Mouse (Mus musculus) MEL (cell line): ENCODE data around the gene Rplp0. TPM values are rescaled to one million over a fixed set of nuclear protein-coding genes. Genes with fewer than 3 reads are reported as not detected.

Experiments
- DNase-seq: peaks from one replicate; pipeline ENCODE4 v3.0.0; 2011; ENCODE audit warnings: low read depth, low spot score
- H3K27ac ChIP-seq: 2 replicates; pipeline ENCODE4 v1.5.1; 2012; ENCODE audit warnings: low read depth, mild to moderate bottlenecking, control low read depth, low read length, moderate library complexity; ENCODE audit not compliant: control insufficient read depth
- H3K27me3 ChIP-seq, 2 experiments: fragments of 150-350 bp in 1 of 2; sonication (generic) in 1 of 2; 2 replicates each; pipeline ENCODE4 v1.6.1; 2012; ENCODE audit warnings: low read length in 2 of 2, mild to moderate bottlenecking in 2 of 2, improper control_type of control experiment in 1 of 2, moderate library complexity in 1 of 2; ENCODE audit not compliant: insufficient read depth in 2 of 2, control insufficient read depth in 1 of 2
- H3K36me3 ChIP-seq, 2 experiments: 2 replicates each; pipeline ENCODE4 v1.6.1; 2012 to 2014; ENCODE audit warnings: low read length in 2 of 2, improper control_type of control experiment in 1 of 2, inconsistent platforms in 1 of 2, mild to moderate bottlenecking in 1 of 2; ENCODE audit not compliant: insufficient read depth in 2 of 2, control insufficient read depth in 1 of 2
- H3K4me1 ChIP-seq, 2 experiments: fragments of 150-350 bp in 1 of 2; sonication (generic) in 1 of 2; 2 replicates each; pipeline ENCODE4 v1.6.1; 2012; ENCODE audit warnings: low read length in 2 of 2, improper control_type of control experiment in 1 of 2, mild to moderate bottlenecking in 1 of 2; ENCODE audit not compliant: insufficient read depth in 2 of 2, control insufficient read depth in 1 of 2
- H3K4me3 ChIP-seq, 2 experiments: fragments of 150-350 bp in 1 of 2; sonication (generic) in 1 of 2; 2 replicates each; pipeline ENCODE4 v1.5.1; 2012; ENCODE audit warnings: low read depth in 2 of 2, low read length in 2 of 2, mild to moderate bottlenecking in 2 of 2, moderate library complexity in 2 of 2, control low read depth in 1 of 2, improper control_type of control experiment in 1 of 2; ENCODE audit not compliant: control insufficient read depth in 1 of 2, insufficient read depth in 1 of 2
- H3K79me2 ChIP-seq: 2 replicates; pipeline ENCODE4 v1.6.1; 2012; ENCODE audit warnings: mild to moderate bottlenecking, low read length, moderate library complexity; ENCODE audit not compliant: control insufficient read depth, poor library complexity, insufficient read depth
- H3K9ac ChIP-seq: 2 replicates; pipeline ENCODE4 v1.6.1; 2012; ENCODE audit warnings: low read depth, mild to moderate bottlenecking, control low read depth, low read length, moderate library complexity; ENCODE audit not compliant: control insufficient read depth, poor library complexity, severe bottlenecking
- H3K9me3 ChIP-seq: fragments of 150-350 bp; sonication (generic); replicated peaks from 2 replicates; pipeline ENCODE4 v1.6.1; 2012; ENCODE audit warnings: mild to moderate bottlenecking, low read length, improper control_type of control experiment, moderate library complexity; ENCODE audit not compliant: insufficient read depth
- BHLHE40 ChIP-seq: IDR thresholded peaks from 2 replicates; pipeline ENCODE4 v1.6.1; 2012; ENCODE audit warnings: low read depth, mild to moderate bottlenecking, inconsistent platforms, low read length, improper control_type of control experiment, borderline replicate concordance
- CHD1 ChIP-seq: IDR thresholded peaks from 2 replicates; pipeline ENCODE4 v1.6.1; 2012; ENCODE audit warnings: low read depth, mild to moderate bottlenecking, inconsistent platforms, low read length, improper control_type of control experiment
- CTCF ChIP-seq, 3 experiments: IDR thresholded peaks in 2 of 3; conservative IDR thresholded peaks in 1 of 3; 2 replicates each; pipeline ENCODE4 v1.5.1; 2011 to 2012; ENCODE audit warnings: low read length in 3 of 3, low read depth in 2 of 3, mild to moderate bottlenecking in 2 of 3, improper control_type of control experiment in 1 of 3, inconsistent platforms in 1 of 3, mixed read lengths in 1 of 3, moderate library complexity in 1 of 3; ENCODE audit not compliant: control insufficient read depth in 1 of 3, insufficient read depth in 1 of 3, poor library complexity in 1 of 3, severe bottlenecking in 1 of 3
- EP300 ChIP-seq, 2 experiments: IDR thresholded peaks; 2 replicates each; pipeline ENCODE4 v1.6.1; 2011; ENCODE audit warnings: improper control_type of control experiment in 2 of 2, low read length in 2 of 2, low read depth in 1 of 2, mild to moderate bottlenecking in 1 of 2
- JUND ChIP-seq: IDR thresholded peaks from 2 replicates; pipeline ENCODE4 v1.6.1; 2011; ENCODE audit warnings: low read depth, mild to moderate bottlenecking, improper control_type of control experiment, low read length
- KAT2A ChIP-seq: conservative IDR thresholded peaks from 2 replicates; pipeline ENCODE4 v1.6.1; 2012; ENCODE audit warnings: low read depth, low read length, improper control_type of control experiment, inconsistent platforms
- MAX ChIP-seq: IDR thresholded peaks from 2 replicates; pipeline ENCODE4 v1.6.1; 2011; ENCODE audit warnings: low read length, improper control_type of control experiment
- MXI1 ChIP-seq: IDR thresholded peaks from 2 replicates; pipeline ENCODE4 v1.6.1; 2011; ENCODE audit warnings: mild to moderate bottlenecking, low read depth, low read length, improper control_type of control experiment
- MYC ChIP-seq: IDR thresholded peaks from 2 replicates; pipeline ENCODE4 v1.6.1; 2011; ENCODE audit warnings: low read depth, mild to moderate bottlenecking, low read length, improper control_type of control experiment, moderate library complexity
- NRF1 ChIP-seq: IDR thresholded peaks from 2 replicates; pipeline ENCODE4 v1.6.1; 2014; ENCODE audit warnings: low read depth, mild to moderate bottlenecking, inconsistent platforms, low read length, improper control_type of control experiment, moderate library complexity; ENCODE audit not compliant: poor library complexity, insufficient read depth, severe bottlenecking
- RAD21 ChIP-seq: IDR thresholded peaks from 2 replicates; pipeline ENCODE4 v1.6.1; 2011; ENCODE audit warnings: mild to moderate bottlenecking, low read depth, low read length, improper control_type of control experiment
- USF2 ChIP-seq, 2 experiments: IDR thresholded peaks; 2 replicates each; pipeline ENCODE4 v1.6.1; 2011 to 2012; ENCODE audit warnings: improper control_type of control experiment in 2 of 2, low read length in 2 of 2, borderline replicate concordance in 1 of 2, inconsistent platforms in 1 of 2, low read depth in 1 of 2, mild to moderate bottlenecking in 1 of 2; ENCODE audit not compliant: insufficient read depth in 1 of 2
- ZC3H11A ChIP-seq: IDR thresholded peaks from 2 replicates; pipeline ENCODE4 v1.6.1; 2012; ENCODE audit warnings: low read depth, mild to moderate bottlenecking, inconsistent platforms, low read length, improper control_type of control experiment
- ZNF384 ChIP-seq: IDR thresholded peaks from 2 replicates; pipeline ENCODE4 v1.6.1; 2012; ENCODE audit warnings: low read depth, mild to moderate bottlenecking, inconsistent platforms, low read length, improper control_type of control experiment
- polyA plus RNA-seq, 2 experiments: library from polyadenylated mRNA; stranded (reverse) in 1 of 2; unstranded in 1 of 2; fragments of >175 nt in 1 of 2; fragments of >200 nt in 1 of 2; gene quantifications; 2 replicates each; pipeline versions ENCODE4 v1.2.1 to v1.2.4; 2012; ENCODE audit warnings: low replicate concordance in 2 of 2, low read depth in 1 of 2; ENCODE audit not compliant: insufficient read length in 2 of 2, insufficient read depth in 1 of 2, missing spikeins in 1 of 2
- total RNA-seq: library from RNA; depleted of rRNA; stranded (reverse); fragments of 300-350 nt; gene quantifications from 2 replicates; pipeline ENCODE4 v1.2.3, GENCODE M21; 2012

Rplp0 gene
- total and polyA plus RNA-seq, 3 experiments, result 3,028 to 4,164 (median 3,294) TPM

DNA sequence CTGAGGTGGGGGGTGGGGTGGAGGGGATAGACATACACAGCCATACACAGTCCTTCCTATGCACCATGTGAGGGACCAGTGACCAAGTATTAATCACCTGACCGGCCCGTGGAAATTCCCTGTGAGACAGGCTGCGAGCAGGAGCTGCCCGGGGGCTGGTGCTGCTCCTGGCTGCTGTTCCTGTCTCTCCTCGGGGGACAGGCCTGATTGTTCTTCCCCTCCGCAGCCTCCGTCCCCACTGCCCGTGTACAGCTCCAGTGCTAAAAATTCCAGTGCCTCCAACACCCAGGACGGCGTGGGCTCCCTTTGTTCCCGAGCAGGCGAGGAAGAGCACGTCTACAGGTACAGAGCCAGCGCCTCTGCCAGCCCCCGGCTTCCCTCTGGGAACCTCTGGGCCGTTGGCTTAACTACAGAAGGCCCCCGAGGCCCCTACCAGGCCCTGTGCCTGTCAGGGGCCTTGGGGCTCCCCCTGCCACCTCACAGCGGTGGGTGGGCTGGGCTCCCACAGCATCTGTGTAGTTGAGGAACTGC lies 14.5 kb upstream of the Rplp0 start (continued):
- TF ChIP-seq CTCF (IDR thresholded peaks at IDR 0.05 in 2 of 3, conservative IDR thresholded peaks at IDR 0.05 in 1 of 3; ENCODE audit: control insufficient read depth in 1 of 3, insufficient read depth in 1 of 3, low read depth in 2 of 3, low read length in 3 of 3, poor library complexity in 1 of 3, severe bottlenecking in 1 of 3) (no peak), ZC3H11A (no peak)

- H3K9me3 ChIP-seq, result no peaks in the 10 kb centered on the region
- peaks cover 2% of the 10 kb centered on the region; the same call in 1 of the 2 replicates for H3K79me2 ChIP-seq
- H3K4me1 ChIP-seq, result peaks cover 0 to 6% of the 10 kb centered on the region in 2 experiments; a peak in 3 of 4 replicates
- H3K27ac ChIP-seq, result no peak overlapping the region
- H3K36me3 ChIP-seq, result no peaks in the 10 kb centered on the region; a peak in 2 of 4 replicates
- no peak for TF ChIP-seq MYC
- no peak for TF ChIP-seq MXI1
- TF ChIP-seq NRF1, result no peak
- no peak for TF ChIP-seq MAX
- TF ChIP-seq RAD21, result no peak
- TF ChIP-seq JUND, result no peak
- TF ChIP-seq ZC3H11A, result no peak
- no peak for TF ChIP-seq KAT2A
- TF ChIP-seq EP300 (IDR thresholded peaks at IDR 0.05; ENCODE audit: low read depth in 1 of 2, low read length in 2 of 2), result no peak
- no peaks in the 10 kb centered on the region for H3K27me3 ChIP-seq
- H3K9ac ChIP-seq, result no peak overlapping the region
- H3K4me3 ChIP-seq, result no peak overlapping the region
- DNase-seq, result no peak
Measured at GRCm38 (mm10) chr5:115545636-115546035, 13.6 kb upstream of the Rplp0 start.

DNA sequence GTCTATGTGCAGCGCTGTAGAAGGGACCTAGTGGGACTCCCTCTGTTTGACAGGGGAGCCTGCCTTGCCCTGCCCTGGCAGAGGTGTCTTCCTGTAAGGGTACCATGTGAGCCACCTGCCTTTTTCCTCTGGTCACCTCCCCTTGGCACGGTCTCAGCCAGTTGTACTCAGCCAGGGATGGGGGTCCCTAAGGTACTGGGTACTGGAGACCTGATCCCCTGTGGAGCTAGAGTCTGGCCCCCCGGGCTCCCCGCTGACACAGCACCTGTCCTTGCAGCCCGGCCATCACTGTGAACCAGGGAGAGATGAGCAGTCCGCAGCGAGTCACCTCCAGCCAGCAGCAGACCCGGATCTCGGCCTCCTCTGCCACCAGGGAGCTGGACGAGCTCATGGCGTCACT lies 12.7 kb upstream of the Rplp0 start:
- Histone ChIP-seq H3K4me1 (peaks cover 0 to 6% of the 10 kb centered on the region in 2 experiments; a peak in 3 of 4 replicates), H3K36me3 (no peaks in the 10 kb centered on the region; a peak in 2 of 4 replicates), H3K4me3 (no peak overlapping the region), H3K27ac (no peak overlapping the region), H3K9me3 (no peaks in the 10 kb centered on the region), H3K9ac (no peak overlapping the region)
- no peak for DNase-seq
- no peak for TF ChIP-seq USF2 (IDR thresholded peaks at IDR 0.05; ENCODE audit: borderline replicate concordance in 1 of 2, insufficient read depth in 1 of 2, low read depth in 1 of 2, low read length in 2 of 2)
- no peak for TF ChIP-seq ZNF384
- no peak for TF ChIP-seq BHLHE40
- TF ChIP-seq CTCF (IDR thresholded peaks at IDR 0.05 in 2 of 3, conservative IDR thresholded peaks at IDR 0.05 in 1 of 3; ENCODE audit: control insufficient read depth in 1 of 3, insufficient read depth in 1 of 3, low read depth in 2 of 3, low read length in 3 of 3, poor library complexity in 1 of 3, severe bottlenecking in 1 of 3), result no peak
- TF ChIP-seq CHD1, result no peak
- TF ChIP-seq, all 39 proteins: peak for 0
- H3K79me2 ChIP-seq, result peaks cover 2% of the 10 kb centered on the region; the same call in 1 of the 2 replicates
- no peaks in the 10 kb centered on the region for H3K27me3 ChIP-seq
